Mouse (Mus musculus): ENCODE results near the gene Timp4.

Timp4 gene

GRCm38 (mm10) chr6:115252099-115252873 lies at the start of gene Timp4:
Gene Timp4 (minus strand): TSS chr6:115252205.
- no peak for DNase-seq (ENCODE audit: low spot score)

DNA sequence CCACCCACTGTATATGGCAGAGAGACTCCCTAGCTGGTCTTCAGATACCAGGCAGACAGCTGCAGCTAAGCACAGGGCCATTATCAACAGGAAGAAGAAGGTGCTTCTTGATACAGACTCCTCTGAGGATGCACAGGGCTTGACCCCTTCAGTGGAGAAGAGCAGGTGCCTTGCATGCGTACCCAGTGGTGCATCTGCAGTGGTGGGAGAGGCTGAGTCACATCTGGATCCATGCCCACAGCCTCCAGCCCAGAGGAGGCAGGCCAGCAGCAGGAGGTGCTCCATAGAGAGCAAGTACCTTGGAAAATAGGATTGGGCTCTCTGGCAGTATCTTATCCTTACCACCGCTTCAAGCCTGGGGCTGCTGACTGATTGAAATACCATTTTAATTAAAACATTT lies 41.9 kb upstream of the Timp4 start:
- DNase-seq (ENCODE audit: low spot score): no peak

DNA sequence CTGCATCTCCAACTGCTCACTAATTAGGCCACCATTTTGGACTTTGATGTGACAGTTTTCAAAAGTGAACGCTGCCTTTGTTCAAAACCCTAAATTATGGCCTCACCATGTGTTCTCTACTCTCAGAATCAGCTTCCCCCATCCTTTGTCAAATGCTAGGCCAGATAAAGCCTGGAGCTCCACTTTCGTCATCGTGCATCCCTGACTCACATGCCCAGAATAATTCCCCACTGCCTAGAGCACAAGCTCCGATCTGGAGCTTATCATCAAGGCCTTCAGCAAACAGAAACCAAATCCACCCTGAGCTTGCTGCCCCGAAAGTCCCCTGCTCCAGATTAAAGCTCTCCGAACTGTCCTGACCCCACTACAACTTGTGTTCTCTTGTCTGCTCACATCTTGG lies 40.6 kb upstream of the Timp4 start:
- DNase-seq (ENCODE audit: low spot score): no peak

- DNase-seq (ENCODE audit: low spot score): no peak
Measured at GRCm38 (mm10) chr6:115291823-115292222, 39.8 kb upstream of the Timp4 start.

DNA sequence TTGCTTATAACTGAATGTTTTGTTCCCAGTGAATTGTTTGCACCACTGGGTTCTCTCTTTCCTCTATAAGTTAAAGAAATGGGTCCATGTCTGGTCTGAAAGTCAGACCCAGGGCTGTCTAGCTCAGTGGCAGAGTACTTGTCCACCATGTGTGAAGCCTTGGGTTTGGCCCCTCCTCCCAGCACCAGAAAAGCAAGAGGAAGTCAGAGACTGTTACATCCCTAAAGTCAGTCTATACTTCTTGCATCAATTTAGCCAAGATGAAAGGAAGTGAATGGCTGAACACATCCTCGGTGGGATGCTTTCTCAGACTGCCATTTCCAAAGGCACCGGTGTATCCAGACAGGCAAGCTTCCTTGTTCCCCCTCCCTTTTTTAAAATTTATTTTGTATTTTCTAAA lies 39.1 kb upstream of the Timp4 start:
- no peak for DNase-seq (ENCODE audit: low spot score)

DNA sequence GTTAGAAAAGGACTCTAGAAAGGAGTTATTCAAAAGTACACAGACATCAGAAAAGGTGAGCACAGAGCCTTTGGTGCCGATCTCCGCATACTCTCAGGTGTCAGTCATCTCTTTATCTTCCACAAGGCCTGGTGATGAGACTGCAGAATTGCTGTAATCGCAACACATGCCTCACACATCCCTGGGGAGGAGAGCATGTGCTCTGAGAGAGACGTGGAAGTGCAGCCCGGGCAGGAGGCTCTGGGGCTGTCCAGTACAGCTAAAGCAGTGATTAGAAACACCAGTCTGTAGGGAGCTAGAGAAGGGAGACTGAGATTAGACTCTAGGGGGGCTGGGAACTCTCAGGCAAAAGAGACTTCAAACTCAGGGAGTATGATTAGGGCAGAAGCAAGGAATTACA lies 38.6 kb upstream of the Timp4 start:
- DNase-seq (ENCODE audit: low spot score): no peak

DNA sequence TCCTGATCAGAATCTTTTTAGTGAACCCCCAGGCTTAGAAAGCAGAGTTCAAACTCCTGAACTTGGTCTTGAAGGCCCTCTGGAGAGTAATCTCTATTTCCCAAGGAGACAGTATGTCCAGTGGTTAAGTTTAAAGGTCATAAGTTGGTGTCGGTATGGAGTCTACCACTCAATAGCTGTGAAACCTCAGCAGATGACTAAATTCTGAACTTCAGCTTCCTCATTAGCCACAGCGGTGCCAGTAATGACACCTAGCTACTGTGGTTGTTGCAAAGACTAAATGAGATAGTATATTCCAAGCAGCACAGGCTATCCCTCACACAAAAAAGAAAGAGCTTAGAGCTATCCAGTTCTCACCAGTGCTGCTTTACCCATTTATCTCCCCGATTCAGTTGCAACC lies 36.2 kb upstream of the Timp4 start:
- no peak for DNase-seq (ENCODE audit: low spot score)

DNA sequence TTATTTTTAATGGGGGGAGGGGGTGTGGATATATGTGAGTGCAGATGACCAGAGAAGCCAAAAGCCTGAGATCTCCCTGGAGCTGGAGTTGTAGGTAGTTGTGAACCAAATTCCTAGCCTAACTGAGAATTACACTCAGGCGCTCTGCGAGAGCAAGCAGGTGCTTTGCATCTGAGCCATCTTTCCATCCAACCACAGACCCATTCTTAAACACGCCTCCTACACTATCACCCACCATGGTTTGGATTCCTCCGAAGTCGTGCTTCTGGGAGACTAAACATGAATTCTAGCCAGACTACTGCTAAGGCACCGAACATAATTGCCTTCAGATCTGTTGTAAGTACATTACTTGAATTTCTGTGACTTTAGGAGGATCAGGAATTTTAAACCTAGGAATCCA lies 34.4 kb upstream of the Timp4 start:
- no peak for DNase-seq (ENCODE audit: low spot score)

GRCm38 (mm10) chr6:115284153-115284552 lies 32.1 kb upstream of the Timp4 start:
- no peak for DNase-seq (ENCODE audit: low spot score)

DNA sequence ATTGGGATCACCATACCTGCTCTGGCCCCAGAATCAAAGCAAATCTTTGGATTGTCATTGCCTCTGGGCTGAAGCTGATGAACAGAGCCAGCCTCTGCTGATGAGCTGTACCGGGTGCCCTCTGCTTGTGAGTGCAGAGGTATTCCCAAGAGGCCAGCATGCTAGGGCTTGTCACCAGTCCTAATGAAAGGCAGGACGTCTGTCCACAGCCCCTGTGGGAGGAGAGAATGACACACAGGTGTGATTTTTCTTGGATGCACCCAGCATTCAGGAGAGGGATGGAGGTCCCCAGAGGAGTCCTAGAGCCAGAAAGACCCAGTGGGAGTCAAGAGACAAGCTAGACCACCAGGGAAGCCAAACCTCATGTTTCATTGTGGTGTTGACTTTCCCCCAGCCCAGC lies 27.6 kb upstream of the Timp4 start:
- DNase-seq (ENCODE audit: low spot score): no peak

DNA sequence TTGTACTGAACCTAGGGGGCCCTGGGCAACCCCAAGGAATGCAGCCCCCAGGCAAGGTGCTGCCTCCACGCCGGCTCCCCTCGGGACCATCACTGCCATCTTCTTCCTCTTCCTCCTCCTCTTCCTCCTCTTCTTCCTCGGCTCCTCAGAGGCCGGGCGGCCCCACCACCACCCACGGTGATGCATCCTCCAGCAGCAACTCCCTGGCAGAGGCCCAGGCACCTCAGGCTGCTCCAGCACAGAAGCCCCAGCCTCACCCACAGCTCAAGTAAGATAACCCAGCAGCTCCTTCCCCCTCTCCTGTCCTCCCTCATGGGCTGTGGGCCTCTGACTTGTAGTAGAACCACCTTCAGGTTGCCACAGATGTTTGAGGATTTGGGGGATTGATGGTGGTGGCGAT lies 26.1 kb upstream of the Timp4 start:
- no peak for DNase-seq (ENCODE audit: low spot score)

GRCm38 (mm10) chr6:115275116-115275815 lies 23.3 kb upstream of the Timp4 start:
- no peak for DNase-seq (ENCODE audit: low spot score)

DNA sequence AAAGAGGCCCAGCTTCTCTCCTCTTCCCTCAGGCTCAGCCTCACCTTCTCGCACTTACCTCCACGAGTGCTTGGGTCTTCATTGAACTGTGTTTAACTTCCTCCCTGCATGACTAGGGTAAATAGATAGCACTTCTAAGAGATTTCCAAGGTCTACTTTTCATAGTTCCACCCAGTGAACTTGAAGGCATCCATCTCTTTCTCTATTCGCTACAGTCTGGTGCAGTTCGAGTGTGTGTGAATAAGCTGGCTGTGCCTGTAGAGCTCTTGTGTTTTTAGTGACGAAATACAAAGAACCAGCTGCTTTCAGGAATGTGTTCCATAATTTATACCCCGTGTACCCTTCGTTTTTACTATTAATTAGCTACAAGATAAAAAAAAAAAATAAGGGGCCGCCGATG lies 22.7 kb upstream of the Timp4 start:
- DNase-seq (ENCODE audit: low spot score): no peak

DNA sequence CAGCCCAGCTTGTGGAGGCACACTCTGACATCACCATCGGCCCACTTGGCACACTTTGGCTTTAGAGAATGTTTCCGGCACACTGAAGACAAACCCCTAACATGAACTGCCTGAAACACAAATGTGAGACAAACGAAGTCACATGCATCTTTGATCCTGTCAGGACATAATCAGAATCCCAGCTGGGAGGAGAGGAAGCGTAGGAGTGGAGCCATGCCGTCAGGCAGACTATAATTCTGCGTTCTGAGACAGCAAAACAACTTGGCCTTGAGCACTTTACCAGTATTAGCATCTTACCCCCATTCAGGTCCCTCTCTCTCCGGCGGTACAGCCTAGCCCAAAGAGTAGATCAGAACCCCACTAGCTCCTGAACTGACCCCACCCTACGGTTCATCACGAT lies 21.3 kb upstream of the Timp4 start:
- DNase-seq (ENCODE audit: low spot score): no peak

- peak; percentile 13 for DNase-seq (ENCODE audit: low spot score)
Measured at GRCm38 (mm10) chr6:115271866-115272271, 19.9 kb upstream of the Timp4 start.

- no peak for DNase-seq (ENCODE audit: low spot score)
Measured at GRCm38 (mm10) chr6:115271326-115271725, 19.3 kb upstream of the Timp4 start.

- no peak for DNase-seq (ENCODE audit: low spot score)
Measured at GRCm38 (mm10) chr6:115270085-115270484, 18.1 kb upstream of the Timp4 start.

DNA sequence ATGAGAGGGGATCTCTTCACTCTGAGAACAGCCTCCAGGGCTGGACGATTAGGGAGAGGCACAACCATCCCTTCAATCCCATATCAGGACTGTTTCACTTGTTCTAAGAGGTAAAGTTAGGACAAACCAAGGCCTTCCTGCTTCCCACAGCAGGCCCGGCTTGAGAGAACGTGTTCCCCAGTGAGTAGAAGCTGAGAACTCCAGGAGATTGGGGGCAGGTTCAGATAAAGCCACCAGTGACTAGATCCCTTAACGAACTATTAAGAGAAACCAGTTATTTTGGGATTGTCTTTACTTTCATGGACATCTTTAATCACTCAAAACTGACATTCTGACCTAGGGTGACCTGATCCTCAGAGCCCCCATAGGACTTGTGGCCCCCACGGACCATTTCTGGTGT lies 17.6 kb upstream of the Timp4 start:
- no peak for DNase-seq (ENCODE audit: low spot score)

DNA sequence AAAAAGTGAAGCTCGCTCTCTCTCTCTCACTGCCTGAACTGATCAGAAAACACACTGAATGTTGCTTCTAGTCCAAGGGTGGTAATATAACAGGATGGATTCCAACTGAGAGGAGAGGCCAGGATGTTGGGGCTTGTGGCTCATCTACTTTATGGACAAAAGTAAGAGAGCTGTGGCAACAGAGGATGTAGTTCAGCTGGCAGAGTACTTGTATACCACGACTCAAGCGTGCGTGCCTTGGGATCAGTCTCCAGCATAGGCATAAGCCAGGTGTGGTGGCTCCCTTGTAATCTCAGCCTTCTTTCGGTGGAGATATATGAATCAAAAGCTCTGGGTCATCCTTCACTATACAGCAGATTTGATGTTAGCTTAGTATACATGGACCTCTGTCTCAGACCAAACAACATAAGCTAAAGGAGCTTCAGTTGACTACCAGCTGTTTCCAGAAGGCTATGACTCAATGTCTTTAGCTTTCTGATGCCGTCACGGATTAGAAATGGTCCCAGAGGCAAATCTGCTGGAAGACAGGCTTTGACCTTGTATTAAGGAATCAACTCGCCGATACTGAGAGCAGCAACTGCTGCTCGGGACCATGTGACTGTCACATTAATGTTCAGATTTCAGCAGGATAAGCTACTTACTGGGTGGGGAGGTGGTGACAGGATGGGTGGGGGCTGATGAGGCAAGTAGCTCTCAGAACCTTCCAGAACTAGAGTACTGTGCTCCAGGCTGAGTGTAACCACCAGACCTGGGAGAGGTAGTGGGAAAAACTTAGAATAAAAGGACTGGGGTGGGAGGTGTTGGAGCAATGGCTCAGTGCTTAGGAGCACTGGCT lies 16.8 kb upstream of the Timp4 start:
- DNase-seq (ENCODE audit: low spot score): no peak

GRCm38 (mm10) chr6:115267916-115268315 lies 15.9 kb upstream of the Timp4 start:
- peak; percentile 15 for DNase-seq (ENCODE audit: low spot score)

DNA sequence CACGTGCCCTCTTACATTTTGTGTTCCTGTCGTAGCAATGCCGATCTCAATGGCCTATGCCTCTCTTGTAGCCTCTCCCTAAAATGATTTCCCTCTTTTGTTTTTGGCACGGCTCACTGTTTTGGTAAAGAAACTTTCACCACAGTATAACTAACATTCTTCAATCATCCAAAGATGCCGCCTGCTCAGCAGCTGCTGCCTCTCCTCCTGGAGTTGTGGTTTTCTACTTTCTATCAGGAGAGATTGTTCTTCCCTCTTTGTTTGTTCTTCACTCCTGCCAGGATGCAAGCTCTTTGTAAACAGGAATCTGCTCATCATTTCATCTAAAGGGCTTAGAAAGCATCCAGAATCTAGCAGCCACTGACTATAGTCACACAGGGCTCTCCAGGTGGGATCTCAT lies 14.8 kb upstream of the Timp4 start:
- DNase-seq (ENCODE audit: low spot score): no peak

DNA sequence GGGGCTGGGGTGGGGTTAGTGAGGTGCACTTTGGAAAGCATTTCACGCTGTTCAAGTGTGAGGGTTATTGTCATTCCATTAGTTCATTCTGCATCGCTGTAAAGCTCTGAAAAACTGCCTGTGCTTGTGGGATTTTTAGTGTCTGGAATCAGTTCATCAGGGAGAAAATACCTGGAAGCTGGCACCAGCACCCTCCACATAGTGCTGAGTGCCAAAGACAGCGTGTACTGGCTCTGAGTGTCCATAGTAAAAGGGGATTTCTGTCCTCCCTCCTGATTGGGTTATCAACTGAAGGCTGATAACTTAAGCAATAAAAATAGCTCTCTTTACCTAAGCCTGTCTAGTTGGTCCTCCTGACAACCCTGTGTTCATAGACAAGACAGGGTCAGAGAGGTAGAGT lies 8.5 kb upstream of the Timp4 start:
- DNase-seq (ENCODE audit: low spot score): no peak

- no peak for DNase-seq (ENCODE audit: low spot score)
Measured at GRCm38 (mm10) chr6:115255171-115255570, 3.2 kb upstream of the Timp4 start.
